26 mouse cellular contexts compared by ENCODE assay signal in the genomic region with DNA sequence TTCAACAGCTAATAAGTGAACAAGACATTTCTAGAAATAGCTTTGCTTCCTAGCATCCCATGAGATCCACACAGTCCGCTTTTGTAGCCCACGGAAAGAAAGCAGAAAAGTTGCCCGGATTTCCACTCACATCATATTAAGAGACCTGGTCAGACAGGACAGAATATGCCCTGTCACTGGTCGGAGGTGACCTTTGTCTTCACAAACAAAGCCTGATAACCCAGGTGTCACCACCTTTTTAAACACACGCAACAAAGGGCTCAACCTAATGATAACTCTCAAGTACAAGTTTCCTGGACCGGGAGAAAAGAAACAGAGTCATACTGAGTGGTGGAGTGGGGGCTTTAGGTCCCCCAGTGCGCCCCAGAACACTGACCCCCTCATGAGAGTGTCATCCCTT.
DNase-seq lines count a peak whose midpoint lies in the region; ATAC-seq lines count a peak whose summit lies in the region.
"Had no signal": no experiment of that assay in that cellular context is flagged by ENCODE, and none has a peak within 500 bp of the region (broad histone marks: within the 10 kb centered on the region; RNA-seq: fewer than 3 reads in every experiment).

No protein-coding gene starts in this region.

- no peak for DNase-seq in heart, postnatal 36 days
- no peak for DNase-seq in liver, embryonic 11.5 days (ENCODE audit: low spot score)
- peak; percentile 73 for DNase-seq in yolk sac, embryonic 10.5 days (ENCODE audit: low spot score)
- no peak for DNase-seq in lung, postnatal 14 days
- DNase-seq: adrenal gland, postnatal 14 days; cerebellum, adult 11 months; cerebellum, adult 9-11 months; gastrocnemius, postnatal 25 days; heart, adult 18-20 months; kidney, adult 2 months; kidney, postnatal 36 days; lung, embryonic 14.5 days; thymus, adult 18-20 months; thymus, postnatal 25 days had no signal

- H3K27ac ChIP-seq in heart, embryonic 14.5 days (replicated peaks in 1 of 2; ENCODE audit: control insufficient read depth in 1 of 2, insufficient read depth in 1 of 2, low read depth in 2 of 2, low read length in 2 of 2): no peak overlapping the region
- H3K27ac ChIP-seq in liver, embryonic 11.5 days (ENCODE audit: low read depth, low read length): 0 out of 2 replicates have a peak overlapping the region, but pooled peaks have one; percentile 45
- H3K27ac ChIP-seq in liver, embryonic 15.5 days (replicated peaks): peak overlapping the region; percentile 51
- H3K27ac ChIP-seq: embryonic facial prominence, embryonic 13.5 days; forebrain, embryonic 10.5 days; forebrain, embryonic 15.5 days; heart, embryonic 15.5 days; hindbrain, embryonic 12.5 days; hindbrain, postnatal 0 days; intestine, embryonic 15.5 days; limb, embryonic 13.5 days; midbrain, embryonic 12.5 days had no signal

- no peak for ATAC-seq in heart, embryonic 14.5 days (ENCODE audit: insufficient number of reproducible peaks, insufficient read depth, low FRiP score, low read depth)
- ATAC-seq in liver, embryonic 11.5 days (replicated peaks; ENCODE audit: low FRiP score): no peak
- 0 out of 2 replicates have a peak, but pooled peaks have one; percentile 8 for ATAC-seq in liver, embryonic 15.5 days (ENCODE audit: insufficient read depth)
- no peak for ATAC-seq in megakaryocyte-erythroid progenitor cell, adult 5-6 weeks (replicated peaks; ENCODE audit: low FRiP score, low TSS enrichment, poor library complexity, severe bottlenecking)
- ATAC-seq: forebrain, embryonic 15.5 days; hindbrain, postnatal 0 days; intestine, embryonic 15.5 days had no signal

- H3K4me1 ChIP-seq in heart, embryonic 14.5 days (ENCODE audit: control insufficient read depth in 2 of 2, insufficient read depth in 2 of 2, low read length in 2 of 2): peaks cover 21 to 30% of the 10 kb centered on the region in 2 experiments
- peaks cover 48% of the 10 kb centered on the region for H3K4me1 ChIP-seq in liver, embryonic 11.5 days (replicated peaks; ENCODE audit: control insufficient read depth, insufficient read depth, low read length)
- peaks cover 67% of the 10 kb centered on the region for H3K4me1 ChIP-seq in liver, embryonic 15.5 days (replicated peaks)

- H3K9me3 ChIP-seq in heart, embryonic 14.5 days (ENCODE audit: control insufficient read depth, low read length): no peaks in the 10 kb centered on the region
- no peaks in the 10 kb centered on the region for H3K9me3 ChIP-seq in liver, embryonic 11.5 days (ENCODE audit: control insufficient read depth, low read length)
- H3K9me3 ChIP-seq in liver, embryonic 15.5 days (replicated peaks): no peaks in the 10 kb centered on the region
- H3K9me3 ChIP-seq: embryonic facial prominence, embryonic 13.5 days; forebrain, embryonic 10.5 days; forebrain, embryonic 15.5 days; heart, embryonic 15.5 days; hindbrain, embryonic 12.5 days; intestine, embryonic 15.5 days; limb, embryonic 13.5 days; midbrain, embryonic 12.5 days had no signal

- 31% methylated on average over 7 of the region's 7 CpGs for WGBS in heart, embryonic 14.5 days
- 67% methylated on average over 7 of the region's 7 CpGs for WGBS in liver, embryonic 11.5 days
- WGBS in liver, embryonic 15.5 days (ENCODE audit: insufficient replicate concordance): 67% methylated on average over 7 of the region's 7 CpGs

- H3K4me2 ChIP-seq in heart, embryonic 14.5 days (ENCODE audit: low read length): no peak overlapping the region
- H3K4me2 ChIP-seq in liver, embryonic 11.5 days: no peak overlapping the region
- H3K4me2 ChIP-seq in liver, embryonic 15.5 days: no peak overlapping the region
- H3K4me2 ChIP-seq: embryonic facial prominence, embryonic 13.5 days; forebrain, embryonic 15.5 days; heart, embryonic 15.5 days; hindbrain, embryonic 12.5 days; intestine, embryonic 15.5 days; limb, embryonic 13.5 days; lung, embryonic 14.5 days; midbrain, embryonic 12.5 days had no signal

- H3K4me3 ChIP-seq in heart, embryonic 14.5 days (ENCODE audit: control insufficient read depth in 1 of 2, insufficient read depth in 1 of 2, low read depth in 1 of 2, low read length in 2 of 2): no peak overlapping the region
- H3K4me3 ChIP-seq in liver, embryonic 11.5 days (ENCODE audit: low read depth, low read length): no peak overlapping the region
- H3K4me3 ChIP-seq in liver, embryonic 15.5 days (replicated peaks): no peak overlapping the region
- H3K4me3 ChIP-seq: embryonic facial prominence, embryonic 13.5 days; forebrain, embryonic 10.5 days; forebrain, embryonic 15.5 days; heart, embryonic 15.5 days; hindbrain, embryonic 12.5 days; intestine, embryonic 15.5 days; limb, embryonic 13.5 days; midbrain, embryonic 12.5 days had no signal

- intact Hi-C loops in heart, postnatal 36 days (cut with DNase I): no loop called here

- no peaks in the 10 kb centered on the region for H3K27me3 ChIP-seq in heart, embryonic 14.5 days (ENCODE audit: control insufficient read depth, insufficient read depth, low read length)
- no peaks in the 10 kb centered on the region for H3K27me3 ChIP-seq in liver, embryonic 11.5 days (replicated peaks; ENCODE audit: control insufficient read depth, insufficient read depth, low read length)
- H3K27me3 ChIP-seq in liver, embryonic 15.5 days: no peaks in the 10 kb centered on the region
- H3K27me3 ChIP-seq: heart, embryonic 15.5 days; intestine, embryonic 15.5 days had no signal

- 0 out of 2 replicates have a peak overlapping the region, but pooled peaks have one; percentile 12 for H3K9ac ChIP-seq in heart, embryonic 14.5 days (ENCODE audit: low read length)
- no peak overlapping the region for H3K9ac ChIP-seq in liver, embryonic 11.5 days (ENCODE audit: low read depth, low read length)
- no peak overlapping the region for H3K9ac ChIP-seq in liver, embryonic 15.5 days
- H3K9ac ChIP-seq: embryonic facial prominence, embryonic 13.5 days; forebrain, embryonic 15.5 days; heart, embryonic 15.5 days; hindbrain, embryonic 12.5 days; intestine, embryonic 15.5 days; limb, embryonic 13.5 days; lung, embryonic 14.5 days; midbrain, embryonic 12.5 days had no signal

- H3K36me3 ChIP-seq in heart, embryonic 14.5 days (ENCODE audit: control insufficient read depth, insufficient read depth, low read length): no peaks in the 10 kb centered on the region
- H3K36me3 ChIP-seq in liver, embryonic 11.5 days (ENCODE audit: control insufficient read depth, insufficient read depth, low read length): no peaks in the 10 kb centered on the region
- no peaks in the 10 kb centered on the region for H3K36me3 ChIP-seq in liver, embryonic 15.5 days (replicated peaks)
- H3K36me3 ChIP-seq: embryonic facial prominence, embryonic 13.5 days; forebrain, embryonic 10.5 days; forebrain, embryonic 15.5 days; heart, embryonic 15.5 days; hindbrain, embryonic 12.5 days; intestine, embryonic 15.5 days; limb, embryonic 13.5 days; midbrain, embryonic 12.5 days had no signal

Comparison
In these comparisons a context has a peak if more than half of its experiments do, and no peak if none do; other contexts are left out.
1. H3K27ac ChIP-seq: peak in liver, embryonic 11.5 days (single experiment) and liver, embryonic 15.5 days (single experiment); none in heart, embryonic 14.5 days (0 of 2).